ENCODE assay signal across 11 mouse cellular contexts in genomic region chr6:32017406-32018104, GRCm38 (mm10). TPM values are rescaled to one million over a fixed set of nuclear protein-coding genes. Genes with fewer than 3 reads are reported as not detected.
DNase-seq lines count a peak whose midpoint lies in the region; ATAC-seq and TF ChIP-seq lines count a peak whose summit lies in the region.
"Had no signal": no experiment of that assay in that cellular context is flagged by ENCODE, and none has a peak within 500 bp of the region (broad histone marks: within the 10 kb centered on the region; RNA-seq: fewer than 3 reads in every experiment).

No protein-coding gene starts in this region.

- no peak overlapping the region for H3K4me2 ChIP-seq in midbrain, embryonic 15.5 days
- H3K4me2 ChIP-seq in midbrain, embryonic 13.5 days (replicated peaks), result no peak overlapping the region
- no peak overlapping the region for H3K4me2 ChIP-seq in liver, embryonic 11.5 days
- H3K4me2 ChIP-seq: heart, embryonic 13.5 days; liver, embryonic 15.5 days had no signal

- H3K36me3 ChIP-seq in midbrain, embryonic 15.5 days (replicated peaks), result no peaks in the 10 kb centered on the region
- H3K36me3 ChIP-seq in midbrain, embryonic 13.5 days, result no peaks in the 10 kb centered on the region
- no peaks in the 10 kb centered on the region for H3K36me3 ChIP-seq in liver, embryonic 11.5 days (ENCODE audit: control insufficient read depth, insufficient read depth, low read length)
- H3K36me3 ChIP-seq: heart, embryonic 13.5 days; liver, embryonic 15.5 days had no signal

- no peaks in the 10 kb centered on the region for H3K9me3 ChIP-seq in midbrain, embryonic 15.5 days
- no peaks in the 10 kb centered on the region for H3K9me3 ChIP-seq in midbrain, embryonic 13.5 days
- H3K9me3 ChIP-seq in liver, embryonic 11.5 days (ENCODE audit: control insufficient read depth, low read length), result no peaks in the 10 kb centered on the region
- H3K9me3 ChIP-seq: heart, embryonic 13.5 days; liver, embryonic 15.5 days had no signal

- H3K4me1 ChIP-seq in midbrain, embryonic 15.5 days, result no peaks in the 10 kb centered on the region
- H3K4me1 ChIP-seq in midbrain, embryonic 13.5 days (replicated peaks), result no peaks in the 10 kb centered on the region
- no peaks in the 10 kb centered on the region for H3K4me1 ChIP-seq in liver, embryonic 11.5 days (replicated peaks; ENCODE audit: control insufficient read depth, insufficient read depth, low read length)
- H3K4me1 ChIP-seq: liver, embryonic 15.5 days had no signal

- WGBS in midbrain, embryonic 15.5 days, result 70% methylated on average over 14 of the region's 14 CpGs
- 77% methylated on average over 14 of the region's 14 CpGs for WGBS in midbrain, embryonic 13.5 days
- WGBS in liver, embryonic 11.5 days, result 80% methylated on average over 14 of the region's 14 CpGs

- TF ChIP-seq CTCF in gastrocnemius, adult 2 months (IDR thresholded peaks at IDR 0.05), result peak; percentile 27; the same call in 1 of the 2 replicates

- no peak overlapping the region for H3K27ac ChIP-seq in gastrocnemius, adult 2 months
- no peak overlapping the region for H3K27ac ChIP-seq in midbrain, embryonic 15.5 days
- H3K27ac ChIP-seq in midbrain, embryonic 13.5 days, result no peak overlapping the region
- H3K27ac ChIP-seq in liver, embryonic 11.5 days (ENCODE audit: low read depth, low read length), result no peak overlapping the region
- H3K27ac ChIP-seq: heart, embryonic 13.5 days; liver, embryonic 15.5 days had no signal

- no peak overlapping the region; the same call in 1 of the 2 replicates for H3K4me3 ChIP-seq in gastrocnemius, adult 2 months
- no peak overlapping the region for H3K4me3 ChIP-seq in midbrain, embryonic 15.5 days
- no peak overlapping the region for H3K4me3 ChIP-seq in midbrain, embryonic 13.5 days (replicated peaks)
- no peak overlapping the region for H3K4me3 ChIP-seq in liver, embryonic 11.5 days (ENCODE audit: low read depth, low read length)
- H3K4me3 ChIP-seq: heart, embryonic 13.5 days; liver, embryonic 15.5 days had no signal

- 0 out of 2 replicates have a peak, but pooled peaks have one; percentile 52 for ATAC-seq in midbrain, embryonic 15.5 days (replicated peaks)
- no peak for ATAC-seq in midbrain, embryonic 13.5 days
- no peak for ATAC-seq in liver, embryonic 11.5 days (replicated peaks; ENCODE audit: low FRiP score)

- H3K9ac ChIP-seq in midbrain, embryonic 15.5 days, result no peak overlapping the region
- no peak overlapping the region for H3K9ac ChIP-seq in midbrain, embryonic 13.5 days (replicated peaks)
- H3K9ac ChIP-seq in liver, embryonic 11.5 days (ENCODE audit: low read depth, low read length), result no peak overlapping the region
- H3K9ac ChIP-seq: heart, embryonic 13.5 days; liver, embryonic 15.5 days had no signal

- no peaks in the 10 kb centered on the region for H3K27me3 ChIP-seq in midbrain, embryonic 15.5 days (replicated peaks)
- no peaks in the 10 kb centered on the region for H3K27me3 ChIP-seq in midbrain, embryonic 13.5 days
- no peaks in the 10 kb centered on the region for H3K27me3 ChIP-seq in liver, embryonic 11.5 days (replicated peaks; ENCODE audit: control insufficient read depth, insufficient read depth, low read length)
- H3K27me3 ChIP-seq: heart, embryonic 13.5 days; liver, embryonic 15.5 days had no signal

- intact Hi-C loops in gastrocnemius, adult 2 months (cut with DNase I), result no loop called here
- intact Hi-C loops in gastrocnemius, postnatal 14 days (cut with DNase I; ENCODE audit: low total_unique reads), result no loop called here

- peak; percentile 35 for DNase-seq in gastrocnemius, adult 2 months
- DNase-seq in gastrocnemius, postnatal 14 days, result no peak
- DNase-seq in cerebellum, postnatal 14 days, result peak; percentile 50 to 71
- peak; percentile 3 for DNase-seq in lung, postnatal 25 days (ENCODE audit: low spot score)
- DNase-seq in adipocyte (ENCODE audit: low spot score), result no peak
- DNase-seq in liver, embryonic 11.5 days (ENCODE audit: low spot score), result no peak

RNA-seq across cellular contexts. Expression of gene 1700012A03Rik, which starts 32.5 kb away (rescaled TPM):
- not detected for total RNA-seq in gastrocnemius, adult 2 months (2021)
- not detected for total RNA-seq in gastrocnemius, postnatal 14 days (2021)
- polyA plus RNA-seq in midbrain, embryonic 15.5 days (2015; fragmentation: Nextera tagmentation; extraction: Ambion mirVana), result not detected in 2 replicates
- polyA plus RNA-seq in midbrain, embryonic 13.5 days (2015; fragmentation: Nextera tagmentation; extraction: Ambion mirVana), result not detected in 2 replicates
- not detected in 2 replicates for polyA plus RNA-seq in liver, embryonic 11.5 days (2014; fragmentation: Nextera tagmentation; extraction: Ambion mirVana)
- polyA plus RNA-seq: heart, embryonic 13.5 days; liver, embryonic 15.5 days; small intestine, adult 2 months had no signal

Comparison
In these comparisons a context has a peak if more than half of its experiments do, and no peak if none do; other contexts are left out.
1. DNase-seq: peak in gastrocnemius, adult 2 months (single experiment), cerebellum, postnatal 14 days (2 of 2) and lung, postnatal 25 days (single experiment); none in gastrocnemius, postnatal 14 days (single experiment), adipocyte (single experiment) and liver, embryonic 11.5 days (single experiment).